Mouse (Mus musculus): ENCODE results near the gene Tbcel. TPM values are rescaled to one million over a fixed set of nuclear protein-coding genes. Genes with fewer than 3 reads are reported as not detected.

The Tbcel gene
- polyA plus RNA-seq, 1 experiment, result 2.0 TPM

DNA sequence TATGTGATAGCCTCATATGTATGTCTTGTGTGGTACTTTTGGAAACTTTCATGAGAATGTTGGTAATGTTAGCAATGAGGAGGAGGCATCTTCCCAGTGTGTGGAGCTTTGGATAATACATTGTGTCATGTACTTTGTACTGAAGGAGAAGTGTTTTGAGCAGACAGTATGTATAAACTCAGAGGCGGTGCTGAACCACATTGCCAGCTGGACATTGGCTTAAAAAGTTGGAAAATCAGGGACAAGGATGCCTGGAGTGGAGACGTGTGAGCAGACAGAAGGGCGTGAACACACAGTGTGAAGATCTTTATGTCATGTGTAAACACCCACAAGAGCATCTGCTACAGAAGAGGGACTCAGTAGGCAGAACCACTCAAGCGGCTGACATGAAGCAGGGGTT, 101.9 kb downstream of the Tbcel start:
- peaks cover 27% of the 10 kb centered on the region for H3K27me3 ChIP-seq (replicated peaks)
- H3K4me3 ChIP-seq (replicated peaks), result no peak overlapping the region
- no peak for TF ChIP-seq FLI1 (IDR thresholded peaks at IDR 0.05; ENCODE audit: low read length)
- TF ChIP-seq GATA1 (IDR thresholded peaks at IDR 0.05; ENCODE audit: borderline replicate concordance, low read length), result no peak
- H3K4me1 ChIP-seq, result no peaks in the 10 kb centered on the region
- H3K9me3 ChIP-seq, result no peaks in the 10 kb centered on the region
- H3K36me3 ChIP-seq (replicated peaks; ENCODE audit: low read length), result no peaks in the 10 kb centered on the region

DNA sequence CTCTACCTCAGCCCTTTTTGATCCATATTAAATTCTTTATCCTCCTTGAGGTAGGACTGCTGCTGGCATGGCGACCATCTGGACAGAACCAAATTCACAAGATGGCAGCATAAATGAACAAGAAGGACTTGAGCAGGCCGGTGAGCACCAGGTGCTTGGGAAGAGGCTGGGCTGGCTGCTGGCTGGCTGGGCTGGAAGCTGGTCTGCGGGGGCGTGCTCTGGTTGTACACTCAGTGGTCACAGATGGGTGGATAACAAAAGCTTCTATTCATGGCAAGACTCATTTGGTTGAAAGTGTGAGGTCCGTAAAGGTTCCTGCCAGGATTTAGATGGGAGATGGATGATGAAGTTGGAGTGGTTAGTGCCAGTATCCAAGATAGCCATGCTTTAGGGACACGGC, 106.1 kb downstream of the Tbcel start:
- Histone ChIP-seq H3K27me3 (replicated peaks) (peaks cover 22% of the 10 kb centered on the region), H3K9me3 (no peaks in the 10 kb centered on the region), H3K36me3 (replicated peaks; ENCODE audit: low read length) (no peaks in the 10 kb centered on the region), H3K4me1 (no peaks in the 10 kb centered on the region), H3K4me3 (replicated peaks) (no peak overlapping the region)
- no peak for TF ChIP-seq FLI1 (IDR thresholded peaks at IDR 0.05; ENCODE audit: low read length)
- TF ChIP-seq GATA1 (IDR thresholded peaks at IDR 0.05; ENCODE audit: borderline replicate concordance, low read length), result no peak

DNA sequence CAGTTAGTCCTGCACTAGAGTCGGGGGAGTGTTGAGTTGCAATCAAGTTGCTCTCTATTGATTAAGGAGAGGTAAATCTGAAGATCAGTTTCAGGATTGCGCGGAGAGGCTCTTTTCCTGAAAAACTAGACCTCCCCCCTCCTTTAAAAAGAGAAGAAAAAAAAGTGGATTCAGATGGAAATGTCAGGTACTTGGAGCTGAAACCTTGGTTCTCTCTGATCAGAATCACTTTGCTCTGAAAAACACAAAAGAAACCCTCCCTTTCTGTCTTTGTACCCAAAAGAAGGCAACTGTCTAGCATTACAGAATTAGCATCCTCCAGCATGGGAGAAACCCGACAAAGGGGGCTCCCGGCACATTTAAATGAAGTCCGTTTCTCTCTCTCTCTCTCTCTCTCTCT, 107.8 kb downstream of the Tbcel start, which contains the start of gene Tecta:
Tecta (minus strand) TSS at position 101 of the 400 bp plus-strand sequence.
- no peaks in the 10 kb centered on the region for H3K4me1 ChIP-seq
- peaks cover 20% of the 10 kb centered on the region for H3K27me3 ChIP-seq (replicated peaks)
- H3K4me3 ChIP-seq (replicated peaks), result no peak within 1 kb of the TSS
- H3K36me3 ChIP-seq (replicated peaks; ENCODE audit: low read length), result no peaks in the 10 kb centered on the region
- no peaks in the 10 kb centered on the region for H3K9me3 ChIP-seq
- TF ChIP-seq FLI1 (IDR thresholded peaks at IDR 0.05; ENCODE audit: low read length) (no peak), GATA1 (IDR thresholded peaks at IDR 0.05; ENCODE audit: borderline replicate concordance, low read length) (no peak)

DNA sequence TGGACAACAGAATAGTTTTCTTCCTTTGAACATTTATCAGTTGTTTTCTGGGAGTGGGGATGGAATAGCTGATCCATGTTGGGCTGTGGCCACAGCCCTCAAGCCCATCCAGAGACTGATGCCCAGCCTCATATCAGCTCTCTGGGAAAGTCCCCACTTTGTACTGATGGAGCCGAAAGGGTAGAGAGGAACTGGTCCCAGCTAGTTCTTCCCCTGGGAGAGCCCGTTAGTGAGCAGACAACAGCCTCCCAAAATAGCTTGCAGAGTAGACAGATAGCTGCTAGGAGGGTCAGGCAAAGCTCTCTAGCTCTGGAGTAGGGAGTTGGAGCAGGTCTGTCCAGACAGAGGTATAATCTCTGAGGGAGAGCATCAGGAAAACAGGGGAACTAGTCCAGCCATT, 111.5 kb downstream of the Tbcel start:
- H3K9me3 ChIP-seq, result no peaks in the 10 kb centered on the region
- H3K4me1 ChIP-seq, result no peaks in the 10 kb centered on the region
- no peak for TF ChIP-seq FLI1 (IDR thresholded peaks at IDR 0.05; ENCODE audit: low read length)
- no peak for TF ChIP-seq GATA1 (IDR thresholded peaks at IDR 0.05; ENCODE audit: borderline replicate concordance, low read length)
- no peak overlapping the region for H3K4me3 ChIP-seq (replicated peaks)
- peaks cover 24% of the 10 kb centered on the region for H3K27me3 ChIP-seq (replicated peaks)
- no peaks in the 10 kb centered on the region for H3K36me3 ChIP-seq (replicated peaks; ENCODE audit: low read length)

DNA sequence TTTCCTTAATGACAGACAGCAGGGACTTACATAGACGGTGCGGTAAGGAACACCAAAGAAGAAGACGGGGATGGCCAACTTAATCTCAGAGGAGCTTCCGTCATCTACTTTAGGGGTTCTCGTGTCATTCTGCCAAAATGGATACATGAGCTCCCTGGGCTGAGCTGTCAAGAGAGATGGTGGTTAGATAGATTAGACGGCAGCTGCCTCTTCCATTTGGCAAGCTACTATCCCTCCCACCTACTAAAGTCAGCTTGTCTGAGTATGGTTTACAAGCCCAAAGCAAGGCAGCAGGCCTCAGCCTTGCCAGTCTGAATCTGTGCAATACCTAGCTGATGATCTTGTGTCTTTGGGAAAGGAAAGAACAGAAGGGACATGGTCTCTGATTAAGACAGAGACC, 112.7 kb downstream of the Tbcel start:
- H3K4me3 ChIP-seq (replicated peaks), result no peak overlapping the region
- H3K36me3 ChIP-seq (replicated peaks; ENCODE audit: low read length), result no peaks in the 10 kb centered on the region
- no peaks in the 10 kb centered on the region for H3K4me1 ChIP-seq
- H3K27me3 ChIP-seq (replicated peaks), result peaks cover 21% of the 10 kb centered on the region
- TF ChIP-seq GATA1 (IDR thresholded peaks at IDR 0.05; ENCODE audit: borderline replicate concordance, low read length) (no peak), FLI1 (IDR thresholded peaks at IDR 0.05; ENCODE audit: low read length) (no peak)
- H3K9me3 ChIP-seq, result no peaks in the 10 kb centered on the region

DNA sequence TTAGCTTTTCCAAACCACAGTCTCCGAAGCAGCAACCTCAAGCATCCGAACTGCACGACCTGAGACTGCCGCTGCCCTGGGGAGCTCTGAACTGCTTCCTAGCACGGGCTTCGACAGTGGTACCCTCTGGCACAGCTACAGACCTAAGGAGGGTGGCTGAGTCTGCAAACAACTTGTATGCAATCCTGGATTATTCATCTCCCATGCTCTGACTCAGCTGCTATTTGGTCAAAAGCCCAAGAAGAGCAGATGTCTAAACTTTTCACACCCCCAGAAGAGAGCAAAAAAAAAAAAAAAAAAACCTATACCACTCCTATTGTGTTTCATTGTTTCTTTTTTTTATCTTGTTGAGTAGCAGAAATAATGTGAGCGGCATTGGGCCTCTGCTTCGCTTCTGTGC, 113.3 kb downstream of the Tbcel start:
- TF ChIP-seq GATA1 (IDR thresholded peaks at IDR 0.05; ENCODE audit: borderline replicate concordance, low read length), result no peak
- TF ChIP-seq FLI1 (IDR thresholded peaks at IDR 0.05; ENCODE audit: low read length), result no peak
- Histone ChIP-seq H3K27me3 (replicated peaks) (peaks cover 21% of the 10 kb centered on the region), H3K36me3 (replicated peaks; ENCODE audit: low read length) (no peaks in the 10 kb centered on the region), H3K4me3 (replicated peaks) (no peak overlapping the region), H3K4me1 (no peaks in the 10 kb centered on the region), H3K9me3 (no peaks in the 10 kb centered on the region)

DNA sequence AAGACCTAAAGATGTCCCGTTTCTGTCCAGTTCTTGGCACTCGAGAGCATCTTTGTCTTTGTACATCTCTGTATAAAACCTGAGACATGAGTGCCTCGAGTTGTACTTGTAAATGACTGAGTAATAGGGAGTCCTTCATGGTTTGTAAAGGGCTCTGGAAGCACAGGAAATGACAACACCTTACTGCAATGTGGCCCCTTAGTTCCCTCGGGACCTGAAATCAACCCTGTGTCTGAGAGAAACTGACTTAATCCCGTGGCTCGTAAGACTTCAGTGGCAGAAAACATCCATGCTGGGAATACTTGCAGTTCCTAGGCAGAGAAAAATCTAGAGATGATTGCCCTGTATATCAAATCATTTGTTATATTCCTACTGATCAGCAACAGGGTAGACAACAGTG, 114.7 kb downstream of the Tbcel start:
- Histone ChIP-seq H3K4me3 (replicated peaks) (no peak overlapping the region), H3K27me3 (replicated peaks) (peaks cover 25% of the 10 kb centered on the region), H3K4me1 (no peaks in the 10 kb centered on the region), H3K36me3 (replicated peaks; ENCODE audit: low read length) (no peaks in the 10 kb centered on the region), H3K9me3 (no peaks in the 10 kb centered on the region)
- no peak for TF ChIP-seq FLI1 (IDR thresholded peaks at IDR 0.05; ENCODE audit: low read length)
- TF ChIP-seq GATA1 (IDR thresholded peaks at IDR 0.05; ENCODE audit: borderline replicate concordance, low read length), result no peak

DNA sequence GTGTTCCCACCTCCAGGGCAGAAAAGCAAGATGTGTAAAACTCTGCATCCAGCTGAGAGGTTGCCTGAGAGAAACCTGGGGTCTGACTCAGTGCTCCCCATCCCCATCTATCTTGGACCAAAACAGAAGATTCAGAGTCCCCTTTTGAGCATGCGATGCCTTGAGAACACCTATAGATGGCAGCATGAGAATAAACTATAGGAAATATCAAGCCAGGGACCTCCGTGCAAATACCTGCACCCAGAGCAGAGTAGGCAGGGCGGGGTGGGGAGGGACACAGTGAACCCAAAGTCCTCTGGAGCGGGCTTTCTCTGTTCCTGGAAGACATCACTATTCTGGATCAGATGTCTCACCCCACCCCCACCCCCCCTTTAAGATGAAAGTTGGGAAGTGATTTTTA, 119.1 kb downstream of the Tbcel start:
- Histone ChIP-seq H3K9me3 (no peaks in the 10 kb centered on the region), H3K4me1 (no peaks in the 10 kb centered on the region), H3K36me3 (replicated peaks; ENCODE audit: low read length) (no peaks in the 10 kb centered on the region), H3K4me3 (replicated peaks) (no peak overlapping the region), H3K27me3 (replicated peaks) (peaks cover 21% of the 10 kb centered on the region)
- no peak for TF ChIP-seq FLI1 (IDR thresholded peaks at IDR 0.05; ENCODE audit: low read length)
- no peak for TF ChIP-seq GATA1 (IDR thresholded peaks at IDR 0.05; ENCODE audit: borderline replicate concordance, low read length)

DNA sequence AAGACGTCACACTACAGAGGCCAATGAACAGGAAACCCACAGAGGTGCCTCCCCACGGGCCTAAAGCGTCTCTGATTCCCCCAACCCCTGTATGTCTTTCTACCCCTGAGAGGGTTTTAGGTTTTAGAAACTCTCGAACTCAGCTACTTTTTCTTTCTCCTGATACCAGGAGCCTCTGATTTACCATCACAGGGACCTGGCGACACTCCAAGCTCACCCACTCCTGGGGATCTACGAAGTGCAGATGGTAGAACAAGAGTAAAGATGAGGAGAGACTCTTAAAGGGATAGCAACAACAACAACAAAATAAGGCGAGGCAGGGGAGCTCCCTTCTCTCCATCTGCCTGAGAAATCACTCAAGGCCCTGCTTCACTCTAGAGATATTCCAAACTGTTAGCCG, 120.6 kb downstream of the Tbcel start:
- no peak overlapping the region for H3K4me3 ChIP-seq (replicated peaks)

DNA sequence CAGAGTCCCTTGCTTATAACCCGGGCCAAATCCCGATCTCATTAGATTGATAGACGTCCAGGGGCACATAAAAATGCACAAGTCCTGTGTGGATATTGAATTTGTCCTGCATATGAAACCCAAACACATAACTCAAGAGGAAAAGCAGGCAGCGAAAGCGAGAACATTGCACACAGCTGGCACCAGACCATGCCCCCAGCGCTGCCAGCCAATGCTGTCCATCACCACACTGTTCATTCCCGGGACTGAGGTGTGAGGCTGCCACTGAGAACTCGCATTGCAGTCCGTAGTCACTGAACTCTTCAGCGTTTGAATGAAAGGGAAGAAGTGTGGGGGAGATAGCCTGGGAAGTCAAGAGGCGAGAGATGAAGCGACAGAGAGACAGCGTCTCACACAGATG, 122.0 kb downstream of the Tbcel start:
- no peak overlapping the region for H3K4me3 ChIP-seq (replicated peaks)
- no peak for TF ChIP-seq GATA1 (IDR thresholded peaks at IDR 0.05; ENCODE audit: borderline replicate concordance, low read length)
- no peaks in the 10 kb centered on the region for H3K36me3 ChIP-seq (replicated peaks; ENCODE audit: low read length)
- H3K9me3 ChIP-seq, result peaks cover 1% of the 10 kb centered on the region; the same call in 1 of the 2 replicates
- H3K27me3 ChIP-seq (replicated peaks), result peaks cover 14% of the 10 kb centered on the region
- no peaks in the 10 kb centered on the region for H3K4me1 ChIP-seq

More for the DNA sequence above, 120.6 kb downstream of the Tbcel start:
- Histone ChIP-seq H3K9me3 (no peaks in the 10 kb centered on the region), H3K4me1 (no peaks in the 10 kb centered on the region), H3K36me3 (replicated peaks; ENCODE audit: low read length) (no peaks in the 10 kb centered on the region), H3K27me3 (replicated peaks) (peaks cover 17% of the 10 kb centered on the region)
- TF ChIP-seq FLI1 (IDR thresholded peaks at IDR 0.05; ENCODE audit: low read length) (no peak), GATA1 (IDR thresholded peaks at IDR 0.05; ENCODE audit: borderline replicate concordance, low read length) (no peak)

All from megakaryocyte, embryonic 14.5 days (primary cell).